Mouse (Mus musculus) CH12.LX (cell line): ENCODE data around the gene Fam221b. TPM values are rescaled to one million over a fixed set of nuclear protein-coding genes. Genes with fewer than 3 reads are reported as not detected.

Experiments used
- DNase-seq: peaks from one replicate; pipeline ENCODE4 v3.0.0-alpha.2; 2013; ENCODE audit errors: extremely low read depth
- H3K27ac ChIP-seq: 2 replicates; pipeline ENCODE4 v1.5.1; 2012; ENCODE audit warnings: low read depth, mild to moderate bottlenecking, control low read depth, moderate library complexity; ENCODE audit not compliant: insufficient read depth
- H3K27me3 ChIP-seq: replicated peaks from 2 replicates; pipeline ENCODE3; 2012; ENCODE audit warnings: inconsistent platforms
- H3K36me3 ChIP-seq, 2 experiments: replicated peaks in 1 of 2; 2 replicates each; pipeline versions ENCODE3 to v1.6.1; 2012; ENCODE audit warnings: inconsistent platforms in 1 of 2, low read length in 1 of 2, mild to moderate bottlenecking in 1 of 2, mixed read lengths in 1 of 2, moderate library complexity in 1 of 2; ENCODE audit not compliant: control insufficient read depth in 1 of 2, insufficient read depth in 1 of 2
- H3K4me1 ChIP-seq, 2 experiments: 2 replicates each; pipeline ENCODE4 v1.6.1; 2012; ENCODE audit warnings: inconsistent platforms in 1 of 2, moderate library complexity in 1 of 2; ENCODE audit not compliant: insufficient read depth in 2 of 2, control insufficient read depth in 1 of 2
- H3K4me2 ChIP-seq: 2 replicates; pipeline ENCODE4 v1.6.1; 2012; ENCODE audit warnings: low read depth, mild to moderate bottlenecking, control low read depth; ENCODE audit not compliant: poor library complexity, insufficient read depth, severe bottlenecking
- H3K4me3 ChIP-seq, 3 experiments: fragments of 150-350 bp in 1 of 3; sonication (generic) in 1 of 3; replicated peaks in 1 of 3; 2 replicates each; pipeline versions ENCODE3 to v1.5.1; 2011 to 2012; ENCODE audit warnings: low read depth in 2 of 3, low read length in 2 of 3, mild to moderate bottlenecking in 2 of 3, moderate library complexity in 2 of 3, control low read depth in 1 of 3, improper control_type of control experiment in 1 of 3, inconsistent platforms in 1 of 3, mixed read lengths in 1 of 3; ENCODE audit not compliant: poor library complexity in 1 of 3
- H3K79me2 ChIP-seq: replicated peaks from 2 replicates; pipeline ENCODE4 v1.6.1; 2012; ENCODE audit warnings: mild to moderate bottlenecking, moderate library complexity; ENCODE audit not compliant: control insufficient read depth, poor library complexity, insufficient read depth, severe bottlenecking; ENCODE audit errors: extremely low read depth
- H3K9ac ChIP-seq: 2 replicates; pipeline ENCODE4 v1.6.1; 2012; ENCODE audit warnings: low read depth, mild to moderate bottlenecking, control low read depth, moderate library complexity; ENCODE audit not compliant: insufficient read depth
- H3K9me3 ChIP-seq: replicated peaks from 2 replicates; pipeline ENCODE3; 2012; ENCODE audit warnings: low read length, inconsistent platforms, mixed read lengths
- CHD2 ChIP-seq: IDR thresholded peaks from 2 replicates; pipeline ENCODE4 v1.6.1; 2011; ENCODE audit warnings: low read length, improper control_type of control experiment
- CTCF ChIP-seq, 2 experiments: IDR thresholded peaks in 1 of 2; conservative IDR thresholded peaks in 1 of 2; 2 replicates each; pipeline ENCODE4 v1.5.1; 2011 to 2012; ENCODE audit warnings: low read depth in 2 of 2, low read length in 2 of 2, improper control_type of control experiment in 1 of 2, inconsistent platforms in 1 of 2, mild to moderate bottlenecking in 1 of 2, moderate library complexity in 1 of 2
- EP300 ChIP-seq: IDR thresholded peaks from 2 replicates; pipeline ENCODE4 v1.6.1; 2011; ENCODE audit warnings: low read length, improper control_type of control experiment
- JUN ChIP-seq: IDR thresholded peaks from 2 replicates; pipeline ENCODE4 v1.6.1; 2011; ENCODE audit warnings: low read depth, mild to moderate bottlenecking, low read length, improper control_type of control experiment, moderate library complexity; ENCODE audit not compliant: insufficient read depth
- JUND ChIP-seq: conservative IDR thresholded peaks from 2 replicates; pipeline ENCODE4 v1.6.1; 2011; ENCODE audit warnings: low read depth, low read length, improper control_type of control experiment
- KAT2A ChIP-seq: IDR thresholded peaks from 2 replicates; pipeline ENCODE4 v1.6.1; 2012; ENCODE audit warnings: low read length, improper control_type of control experiment, inconsistent platforms; ENCODE audit not compliant: insufficient replicate concordance
- MAFK ChIP-seq: IDR thresholded peaks from 2 replicates; pipeline ENCODE4 v1.6.1; 2011; ENCODE audit warnings: low read length, improper control_type of control experiment; ENCODE audit not compliant: insufficient replicate concordance
- MXI1 ChIP-seq: IDR thresholded peaks from 2 replicates; pipeline ENCODE4 v1.6.1; 2011; ENCODE audit warnings: mild to moderate bottlenecking, low read depth, low read length, improper control_type of control experiment
- NRF1 ChIP-seq: IDR thresholded peaks from 2 replicates; pipeline ENCODE4 v1.6.1; 2014; ENCODE audit warnings: low read depth, mild to moderate bottlenecking, inconsistent platforms, low read length, improper control_type of control experiment, moderate library complexity
- POLR2AphosphoS2 ChIP-seq: IDR thresholded peaks from 2 replicates; pipeline ENCODE4 v1.6.1; 2011; ENCODE audit warnings: low read depth, low read length, improper control_type of control experiment
- USF2 ChIP-seq: conservative IDR thresholded peaks from 2 replicates; pipeline ENCODE4 v1.6.1; 2011; ENCODE audit warnings: low read depth, low read length, improper control_type of control experiment
- ZKSCAN1 ChIP-seq: IDR thresholded peaks from 2 replicates; pipeline ENCODE4 v1.6.1; 2012; ENCODE audit warnings: low read depth, inconsistent platforms, low read length, improper control_type of control experiment, borderline replicate concordance
- dilution Hi-C: fragments of 300-500 bp; cut with MboI; formaldehyde crosslinking; loops from 2 replicates; pipeline ENCODE4 v1.14.3; 2020; ENCODE audit warnings: low sequenced_read_pairs; ENCODE audit not compliant: extremely low pct_unique_long_range_greater_than_20kb, extremely low pct_ligation_motif_present
- in situ Hi-C: fragments of 300-500 bp; cut with MboI; formaldehyde crosslinking; loops from 3 replicates; pipeline ENCODE4 v1.14.3; 2019; ENCODE audit warnings: low sequenced_read_pairs, low pct_ligation_motif_present, low pct_unique_long_range_greater_than_20kb, mixed read lengths
- polyA plus RNA-seq: library from polyadenylated mRNA; unstranded; fragments of >175 nt; gene quantifications from 2 replicates; pipeline ENCODE4 v1.2.1, GENCODE M21; 2012; ENCODE audit warnings: low read depth; ENCODE audit not compliant: insufficient read length
- total RNA-seq, 2 experiments: library from RNA; depleted of rRNA; stranded (reverse); fragments of 300-350 nt in 1 of 2; fragments of >200 nt in 1 of 2; gene quantifications; 2 replicates each; pipeline ENCODE4 v1.2.3; 2012 to 2014

Fam221b gene
- total and polyA plus RNA-seq, 3 experiments: 0.07 to 6.3 TPM; not detected in 1

DNA sequence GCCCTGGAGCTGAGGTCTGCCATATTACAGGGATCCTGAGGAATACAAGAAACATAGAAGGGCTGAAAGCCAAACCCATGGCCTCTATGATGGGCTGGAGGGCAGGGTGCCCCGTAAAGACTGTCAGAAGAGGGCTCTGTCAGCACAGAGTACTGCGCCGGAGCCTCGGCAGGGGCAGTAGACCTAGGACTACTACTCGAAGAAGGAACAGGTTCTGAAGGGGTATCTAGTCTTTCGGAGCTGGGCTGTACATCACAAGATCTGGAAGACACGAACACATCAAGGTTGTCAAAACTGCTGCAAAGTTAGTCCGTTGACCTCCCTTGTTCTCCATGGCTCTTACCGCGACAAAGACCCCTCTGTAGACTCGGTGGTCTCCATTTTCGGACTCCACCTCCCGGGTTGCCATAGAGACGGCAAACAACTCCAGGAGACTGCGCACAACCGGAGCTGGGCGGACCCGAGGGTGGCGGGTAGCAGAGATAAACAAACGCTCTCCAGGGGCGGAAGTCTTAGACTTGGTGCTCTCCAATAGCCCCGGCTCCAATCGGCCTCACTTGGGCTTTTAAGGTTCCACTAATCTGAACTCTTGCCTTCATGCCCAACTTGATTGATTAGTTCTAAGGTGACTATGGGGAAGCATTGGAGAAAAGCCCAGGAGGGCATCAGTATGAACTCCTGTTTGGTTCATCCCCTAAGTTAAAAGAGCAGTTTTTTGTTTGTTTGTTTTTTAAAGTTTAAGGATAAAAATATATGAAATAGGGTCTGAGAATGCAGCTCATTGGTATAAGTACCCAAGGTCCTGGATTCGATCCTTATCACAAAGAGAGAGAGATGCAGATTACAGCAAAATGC, 15.6 kb downstream of the Fam221b start, which contains the start of gene Spag8:
Gene Spag8, minus strand, starts transcription at position 434 of the 855 bp plus-strand sequence.
- Histone ChIP-seq H3K27me3 (peaks cover 28% of the 10 kb centered on the region), H3K4me3 (no peak within 1 kb of the TSS), H3K4me2 (no peak within 1 kb of the TSS), H3K79me2 (no peaks in the 10 kb centered on the region), H3K9ac (no peak within 1 kb of the TSS), H3K9me3 (peaks cover 9% of the 10 kb centered on the region), H3K36me3 (no peaks in the 10 kb centered on the region), H3K4me1 (peaks cover 0 to 15% of the 10 kb centered on the region in 2 experiments; a peak in 2 of 4 replicates), H3K27ac (no peak within 1 kb of the TSS)
- TF ChIP-seq KAT2A (no peak), EP300 (no peak), NRF1 (no peak), USF2 (no peak), JUND (no peak), CHD2 (no peak), MXI1 (no peak), POLR2AphosphoS2 (no peak), MAFK (no peak), JUN (no peak)
- DNase-seq: no peak
- in situ Hi-C loops: no loop called here
- dilution Hi-C loops: no loop called here

DNA sequence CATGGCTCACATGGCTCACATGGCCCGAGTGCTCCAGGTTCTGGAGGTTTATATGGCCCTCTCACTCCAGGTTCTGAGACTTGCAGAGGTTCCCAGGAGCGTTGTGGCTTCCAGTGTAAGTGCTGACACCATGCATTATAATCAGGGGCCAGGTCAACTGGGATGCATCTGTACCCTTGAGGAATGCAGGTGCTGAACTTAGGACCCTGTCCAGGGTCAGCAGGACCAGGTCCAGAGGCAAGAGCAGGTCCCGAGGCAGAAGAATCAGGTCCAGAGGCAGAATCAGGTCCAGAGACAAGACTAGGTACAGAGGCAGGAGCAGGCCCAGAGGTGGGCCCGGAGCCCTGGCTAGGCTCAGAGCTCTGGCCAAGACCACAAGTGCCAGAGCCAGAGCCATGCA, 16.2 kb downstream of the Fam221b start:
- TF ChIP-seq MAFK (no peak), USF2 (no peak)
- Histone ChIP-seq H3K27ac (no peak overlapping the region), H3K9me3 (peaks cover 9% of the 10 kb centered on the region), H3K36me3 (no peaks in the 10 kb centered on the region), H3K9ac (no peak overlapping the region), H3K27me3 (peaks cover 26% of the 10 kb centered on the region), H3K79me2 (no peaks in the 10 kb centered on the region), H3K4me2 (no peak overlapping the region), H3K4me1 (peaks cover 3 to 22% of the 10 kb centered on the region in 2 experiments; a peak in 3 of 4 replicates), H3K4me3 (no peak overlapping the region)
- dilution Hi-C loops: no loop called here
- DNase-seq: no peak
- in situ Hi-C loops: no loop called here

GRCm38 (mm10) chr4:43649783-43650182, 19.2 kb downstream of the Fam221b start:
- TF ChIP-seq CTCF (conservative IDR thresholded peaks at IDR 0.05 in 1 of 2, IDR thresholded peaks at IDR 0.05 in 1 of 2; ENCODE audit: low read depth in 2 of 2, low read length in 2 of 2): peak in 1 of 2 experiments; percentile 37; a peak in 3 of 4 replicates
- no peak for TF ChIP-seq ZKSCAN1
- dilution Hi-C loops: no loop called here
- peaks cover 13 to 24% of the 10 kb centered on the region in 2 experiments for H3K4me1 ChIP-seq
- H3K4me3 ChIP-seq: no peak overlapping the region
- in situ Hi-C loops: no loop called here
- peaks cover 9% of the 10 kb centered on the region for H3K9me3 ChIP-seq
- no peaks in the 10 kb centered on the region for H3K79me2 ChIP-seq
- H3K36me3 ChIP-seq: no peaks in the 10 kb centered on the region
- no peak overlapping the region for H3K27ac ChIP-seq
- no peak overlapping the region for H3K4me2 ChIP-seq
- peaks cover 20% of the 10 kb centered on the region for H3K27me3 ChIP-seq
- no peak overlapping the region for H3K9ac ChIP-seq
- no peak for DNase-seq
